Mouse (Mus musculus): ENCODE data around the gene Olfr705.
"Not testable (repeated sequence)": the region's sequence is repeated elsewhere in the genome, so short reads cannot be mapped to it uniquely, and the experiment has no call there.

Olfr705 gene

GRCm38 (mm10) chr7:106876791-106877190, at the start of gene Olfr705:
Olfr705 (minus strand) TSS chr7:106876891.
- DNase-seq (ENCODE audit: low spot score in 2 of 2): no peak

- not testable (repeated sequence) for DNase-seq (ENCODE audit: low spot score in 2 of 2)
Observed at GRCm38 (mm10) chr7:106920961-106921360, 44.3 kb upstream of the Olfr705 start.

GRCm38 (mm10) chr7:106907676-106908075, 31.0 kb upstream of the Olfr705 start, which contains the start of gene Olfr1532-ps1:
Olfr1532-ps1 (plus strand) TSS chr7:106908001.
- DNase-seq (ENCODE audit: low spot score in 2 of 2): no peak

- DNase-seq (ENCODE audit: low spot score in 2 of 2): not testable (repeated sequence)
Observed at GRCm38 (mm10) chr7:106901141-106901540, 24.4 kb upstream of the Olfr705 start, which contains the start of gene Olfr707. Olfr707 (minus strand) TSS chr7:106901241.

GRCm38 (mm10) chr7:106888062-106888461, 11.4 kb upstream of the Olfr705 start, which contains the start of gene Olfr706:
Olfr706 (minus strand) TSS chr7:106888162.
- no peak for DNase-seq (ENCODE audit: low spot score in 2 of 2)

GRCm38 (mm10) chr7:106862885-106863284, 13.8 kb downstream of the Olfr705 start, which contains the start of gene Olfr704:
Olfr704 (plus strand) TSS chr7:106863185.
- DNase-seq (ENCODE audit: low spot score in 2 of 2): no peak

- no peak for DNase-seq (ENCODE audit: low spot score in 2 of 2)
Observed at GRCm38 (mm10) chr7:106843060-106843459, 33.6 kb downstream of the Olfr705 start, which contains the start of gene Olfr703. Olfr703 (plus strand) TSS chr7:106843360.

GRCm38 (mm10) chr7:106833793-106834192, 42.9 kb downstream of the Olfr705 start, which contains the start of gene Olfr702:
Olfr702 (minus strand) TSS chr7:106833893.
- DNase-seq (ENCODE audit: low spot score in 2 of 2): no peak

Measured in heart, adult 9 months (tissue).